Mouse (Mus musculus) heart, embryonic 14.5 days (tissue): Measurements from ENCODE around the gene Rd3l. TPM values are rescaled to one million over a fixed set of nuclear protein-coding genes. Genes with fewer than 3 reads are reported as not detected.
"Not testable (repeated sequence)": the region's sequence is repeated elsewhere in the genome, so short reads cannot be mapped to it uniquely, and the experiment has no call there.

ENCODE experiments used
- ATAC-seq: fragments of 200-750 bp; cut with Nextera tagmentation; 2 replicates; pipeline ENCODE4 v1.8.0; 2017; ENCODE audit warnings: low read depth, moderate TSS enrichment; ENCODE audit not compliant: insufficient number of reproducible peaks, insufficient read depth, low FRiP score
- H3K27ac ChIP-seq, 2 experiments: fragments of 200-500 bp in 1 of 2; fragments of 300-500 bp in 1 of 2; sonication (generic) in 1 of 2; replicated peaks in 1 of 2; 2 replicates each; pipeline ENCODE4 v1.5.1; 2012 to 2014; ENCODE audit warnings: low read depth in 2 of 2, low read length in 2 of 2, control low read depth in 1 of 2, mild to moderate bottlenecking in 1 of 2, mixed read lengths in 1 of 2; ENCODE audit not compliant: control insufficient read depth in 1 of 2, insufficient read depth in 1 of 2
- H3K27me3 ChIP-seq: fragments of 300-500 bp; sonication (generic); 2 replicates; pipeline ENCODE4 v1.6.1; 2014; ENCODE audit warnings: mild to moderate bottlenecking, low read length, control low read depth; ENCODE audit not compliant: control insufficient read depth, insufficient read depth
- H3K36me3 ChIP-seq: fragments of 300-500 bp; sonication (generic); 2 replicates; pipeline ENCODE4 v1.6.1; 2014; ENCODE audit warnings: mild to moderate bottlenecking, control low read depth, low read length, mixed read lengths; ENCODE audit not compliant: control insufficient read depth, insufficient read depth
- H3K4me1 ChIP-seq, 2 experiments: fragments of 200-500 bp in 1 of 2; fragments of 300-500 bp in 1 of 2; sonication (generic) in 1 of 2; 2 replicates each; pipeline ENCODE4 v1.6.1; 2012 to 2014; ENCODE audit warnings: low read length in 2 of 2, control low read depth in 1 of 2, mixed read lengths in 1 of 2; ENCODE audit not compliant: control insufficient read depth in 2 of 2, insufficient read depth in 2 of 2
- H3K4me2 ChIP-seq: fragments of 300-500 bp; sonication (generic); 2 replicates; pipeline ENCODE4 v1.6.1; 2014; ENCODE audit warnings: mild to moderate bottlenecking, low read length
- H3K4me3 ChIP-seq, 2 experiments: fragments of 200-500 bp in 1 of 2; fragments of 300-500 bp in 1 of 2; sonication (generic) in 1 of 2; 2 replicates each; pipeline ENCODE4 v1.5.1; 2012 to 2014; ENCODE audit warnings: low read length in 2 of 2, mild to moderate bottlenecking in 2 of 2, control low read depth in 1 of 2, low read depth in 1 of 2, moderate library complexity in 1 of 2; ENCODE audit not compliant: control insufficient read depth in 1 of 2, insufficient read depth in 1 of 2
- H3K9ac ChIP-seq: fragments of 300-500 bp; sonication (generic); 2 replicates; pipeline ENCODE4 v1.6.1; 2014; ENCODE audit warnings: mild to moderate bottlenecking, low read length
- H3K9me3 ChIP-seq: fragments of 300-500 bp; sonication (generic); 2 replicates; pipeline ENCODE4 v1.6.1; 2016; ENCODE audit warnings: low read length, control low read depth; ENCODE audit not compliant: control insufficient read depth
- WGBS: fragments of 180-500 bp; shearing (Covaris S2); extraction: QIAGEN DNeasy Blood & Tissue Kit; methylation state at CpG from one replicate; pipeline ENCODE4 v1.1.7; 2014; 5-methylcytosine and 5-hydroxymethylcytosine counted together
- polyA plus RNA-seq: library from polyadenylated mRNA; unstranded; fragments of >200 nt; fragmentation: Nextera tagmentation; extraction: Ambion mirVana; gene quantifications from 2 replicates; pipeline ENCODE4 v1.2.1, GENCODE M21; 2014

Rd3l gene
- polyA plus RNA-seq, 1 experiment from 2014 or later = 1.9 TPM

DNA sequence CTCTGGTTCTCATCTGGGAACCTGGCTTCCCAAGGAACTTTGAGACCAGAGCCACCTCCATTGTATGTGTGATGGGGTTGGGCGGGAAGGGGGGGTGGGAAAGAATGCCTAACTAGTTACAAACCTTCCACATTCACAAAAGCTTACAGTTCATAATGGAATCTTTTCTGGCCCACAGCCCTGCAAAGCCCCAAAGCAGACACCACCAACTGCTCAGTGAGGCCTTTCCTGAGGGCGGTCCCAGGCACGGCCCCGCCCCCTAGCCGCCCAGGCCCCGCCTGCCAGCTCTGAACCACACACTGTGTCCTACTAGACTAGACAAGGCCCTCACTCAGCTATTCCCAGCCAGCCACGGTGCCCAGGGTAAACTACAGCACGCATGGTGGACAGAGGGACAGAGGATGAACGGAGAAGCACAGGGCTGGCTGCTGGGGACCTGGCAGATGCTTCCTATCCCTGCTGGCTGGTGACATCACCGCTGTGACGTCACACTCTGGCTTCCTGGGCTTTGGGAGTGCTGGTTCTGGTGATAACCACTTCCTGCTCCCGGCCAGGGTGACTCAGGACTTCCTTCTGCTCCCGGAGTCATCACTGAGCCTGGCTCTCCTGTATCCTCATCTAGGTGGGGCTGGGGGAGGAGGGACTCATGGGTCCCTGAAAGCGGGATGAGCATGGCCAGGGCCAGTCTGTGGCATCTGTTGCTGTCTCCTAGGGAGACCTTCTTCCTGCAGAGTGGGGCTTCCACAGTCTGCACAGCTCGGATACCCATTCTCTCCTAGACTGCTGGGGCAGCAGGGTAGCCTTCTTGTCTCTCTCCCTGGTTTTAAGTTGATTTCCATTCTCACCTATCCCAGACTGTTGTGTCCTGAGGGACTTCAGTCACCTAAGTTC lies 35.1 kb downstream of the Rd3l start:
- H3K4me3 ChIP-seq = not testable (repeated sequence)

DNA sequence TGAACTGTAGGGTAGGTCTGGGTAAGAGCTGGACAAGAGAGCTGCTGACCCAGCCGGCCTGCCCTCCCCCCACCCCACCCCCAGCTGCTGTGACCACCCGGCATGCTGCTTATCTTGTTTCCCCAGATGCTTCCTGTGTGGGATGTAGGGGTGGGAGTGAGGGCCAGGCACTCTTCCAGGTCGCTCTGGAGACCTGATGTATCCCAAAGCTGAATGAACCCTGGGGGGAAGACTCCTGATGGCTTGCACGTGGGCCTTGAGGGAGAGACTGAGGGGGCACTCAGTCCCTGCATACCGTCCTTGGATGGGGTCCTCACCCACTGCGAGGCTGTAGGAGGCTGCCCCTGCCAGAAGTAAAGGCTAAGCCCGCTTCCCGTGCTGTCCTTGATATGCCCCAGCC lies 36.0 kb downstream of the Rd3l start:
- Histone ChIP-seq H3K36me3 (no peaks in the 10 kb centered on the region), H3K9me3 (no peaks in the 10 kb centered on the region), H3K4me3 (no peak overlapping the region), H3K4me1 (peaks cover 21 to 24% of the 10 kb centered on the region in 2 experiments), H3K27me3 (no peaks in the 10 kb centered on the region), H3K4me2 (peak overlapping the region; percentile 38), H3K27ac (peak overlapping the region; percentile 94 to 95), H3K9ac (peak overlapping the region; percentile 46)
- WGBS = 11% methylated on average over 8 of the region's 8 CpGs
- ATAC-seq = peak; percentile 55

More for the DNA sequence above, 35.1 kb downstream of the Rd3l start:
- H3K27me3 ChIP-seq, H3K36me3 ChIP-seq, H3K9me3 ChIP-seq: not testable (repeated sequence)
- Histone ChIP-seq H3K4me1 (peaks cover 21 to 24% of the 10 kb centered on the region in 2 experiments), H3K9ac (peak overlapping the region; percentile 46; the same call in 1 of the 2 replicates), H3K27ac (peak overlapping the region; percentile 94 to 95), H3K4me2 (peak overlapping the region; percentile 38)
- peak; percentile 75 for ATAC-seq
- 52% methylated on average over 7 of the region's 15 CpGs for WGBS

DNA sequence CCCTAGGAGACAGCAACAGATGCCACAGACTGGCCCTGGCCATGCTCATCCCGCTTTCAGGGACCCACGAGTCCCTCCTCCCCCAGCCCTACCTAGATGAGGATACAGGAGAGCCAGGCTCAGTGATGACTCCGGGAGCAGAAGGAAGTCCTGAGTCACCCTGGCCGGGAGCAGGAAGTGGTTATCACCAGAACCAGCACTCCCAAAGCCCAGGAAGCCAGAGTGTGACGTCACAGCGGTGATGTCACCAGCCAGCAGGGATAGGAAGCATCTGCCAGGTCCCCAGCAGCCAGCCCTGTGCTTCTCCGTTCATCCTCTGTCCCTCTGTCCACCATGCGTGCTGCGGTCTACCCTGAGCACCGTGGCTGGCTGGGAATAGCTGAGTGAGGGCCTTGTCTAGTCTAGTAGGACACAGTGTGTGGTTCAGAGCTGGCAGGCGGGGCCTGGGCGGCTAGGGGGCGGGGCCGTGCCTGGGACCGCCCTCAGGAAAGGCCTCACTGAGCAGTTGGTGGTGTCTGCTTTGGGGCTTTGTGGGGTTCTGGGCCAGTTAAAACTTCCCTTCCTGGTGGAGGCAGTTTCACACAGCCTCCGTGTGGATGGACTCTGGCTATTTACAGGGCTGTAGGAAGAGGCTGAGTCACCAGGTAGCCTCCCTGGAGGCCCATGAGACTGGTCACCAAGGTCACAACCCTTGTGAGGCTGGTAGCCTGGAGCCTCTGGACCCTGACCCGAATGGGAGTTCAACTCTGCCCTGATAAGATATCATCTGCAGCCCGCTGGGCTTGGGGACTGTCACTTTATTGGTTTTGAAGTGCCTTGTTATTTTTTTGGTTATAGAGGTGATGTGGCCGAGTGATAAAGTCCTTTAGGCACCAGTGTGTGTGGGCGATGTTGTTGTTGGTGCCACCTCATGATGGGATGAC lies 36.8 kb downstream of the Rd3l start:
- Histone ChIP-seq H3K27ac (peak overlapping the region; percentile 69 to 95), H3K4me2 (peak overlapping the region; percentile 38), H3K4me3 (peak overlapping the region; percentile 6 to 14; a peak in 2 of 4 replicates), H3K9ac (0 out of 2 replicates have a peak overlapping the region, but pooled peaks have one; percentile 46), H3K4me1 (peaks cover 21 to 24% of the 10 kb centered on the region in 2 experiments)
- H3K9me3 ChIP-seq, H3K36me3 ChIP-seq, H3K27me3 ChIP-seq: not testable (repeated sequence)
- 49% methylated on average over 12 of the region's 20 CpGs for WGBS
- peak; percentile 57 for ATAC-seq

DNA sequence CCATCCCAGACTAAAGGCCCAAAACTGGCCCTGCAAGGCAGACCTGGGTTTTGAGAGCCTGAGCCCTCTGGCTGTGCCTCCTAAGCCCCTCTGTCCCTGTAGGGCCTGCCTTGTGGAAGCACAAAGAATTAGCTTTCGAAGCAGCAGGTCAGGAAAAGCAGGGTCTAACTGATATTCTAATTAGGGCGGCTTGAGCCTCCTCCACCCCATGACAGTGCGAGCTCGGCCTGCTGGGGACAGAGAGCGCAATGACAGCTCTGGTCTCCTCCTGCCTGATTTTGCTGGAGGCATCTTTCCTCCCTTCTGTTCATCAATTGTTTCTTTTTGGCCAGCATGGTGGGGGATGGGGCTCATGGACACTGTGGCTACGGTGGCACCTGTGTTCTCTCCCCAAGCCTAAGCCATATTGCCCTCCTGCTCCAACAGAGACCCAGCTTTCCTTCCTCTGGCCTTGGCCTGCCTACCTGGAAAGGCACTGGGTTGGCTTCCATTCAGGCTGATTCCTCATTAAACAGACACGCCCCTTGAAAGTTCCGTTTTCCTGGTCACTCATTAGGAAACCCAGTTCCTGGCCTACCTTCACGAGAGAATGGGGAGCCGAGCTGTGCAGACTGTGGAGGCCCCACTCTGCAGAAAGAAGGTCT lies 37.6 kb downstream of the Rd3l start:
- WGBS = 69% methylated on average over 10 of the region's 10 CpGs
- peak overlapping the region; percentile 6 to 14; a peak in 2 of 4 replicates for H3K4me3 ChIP-seq
- H3K36me3 ChIP-seq = no peaks in the 10 kb centered on the region
- H3K9me3 ChIP-seq = no peaks in the 10 kb centered on the region
- peak overlapping the region; percentile 38; the same call in 1 of the 2 replicates for H3K9ac ChIP-seq
- peak overlapping the region; percentile 68 to 70 for H3K27ac ChIP-seq
- H3K4me2 ChIP-seq = peak overlapping the region; percentile 37
- no peaks in the 10 kb centered on the region for H3K27me3 ChIP-seq
- peaks cover 27 to 30% of the 10 kb centered on the region in 2 experiments for H3K4me1 ChIP-seq
- ATAC-seq = no peak

DNA sequence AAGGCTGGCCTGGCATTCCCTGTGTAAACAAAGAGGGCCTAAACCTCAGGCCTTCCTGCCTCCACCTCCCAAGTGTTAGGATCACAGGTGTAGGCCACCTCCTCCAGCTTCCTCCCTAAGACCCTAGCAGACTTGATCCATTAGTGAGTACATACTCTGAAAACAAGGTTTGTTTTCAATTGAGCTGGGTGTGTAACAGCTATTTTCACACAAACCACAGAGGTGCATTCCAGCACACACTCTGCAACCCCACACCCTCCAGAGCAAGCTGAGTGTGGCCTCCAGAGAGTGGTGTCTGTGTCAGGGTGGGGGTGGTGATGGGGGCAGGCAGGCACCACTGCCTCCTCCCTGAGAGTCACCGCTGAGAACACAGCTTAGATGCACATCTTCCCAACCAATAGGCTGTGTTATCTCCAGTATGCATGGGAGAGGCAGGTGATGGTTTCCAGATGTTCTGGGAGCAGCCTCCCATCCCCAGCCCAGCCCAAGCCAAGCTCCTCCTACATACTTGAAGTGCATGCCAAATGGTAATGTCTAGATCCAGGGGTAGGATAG lies 42.4 kb downstream of the Rd3l start:
- H3K9ac ChIP-seq = no peak overlapping the region
- 0% methylated on average over 1 of the region's 1 CpGs for WGBS
- H3K36me3 ChIP-seq = no peaks in the 10 kb centered on the region
- H3K4me1 ChIP-seq = peaks cover 34 to 35% of the 10 kb centered on the region in 2 experiments
- no peaks in the 10 kb centered on the region for H3K27me3 ChIP-seq
- H3K4me3 ChIP-seq = no peak overlapping the region
- H3K9me3 ChIP-seq = no peaks in the 10 kb centered on the region
- H3K4me2 ChIP-seq = no peak overlapping the region
- peak overlapping the region in 1 of 2 experiments; percentile 50; a peak in 2 of 4 replicates for H3K27ac ChIP-seq
- no peak; the same call in 1 of the 2 replicates for ATAC-seq

DNA sequence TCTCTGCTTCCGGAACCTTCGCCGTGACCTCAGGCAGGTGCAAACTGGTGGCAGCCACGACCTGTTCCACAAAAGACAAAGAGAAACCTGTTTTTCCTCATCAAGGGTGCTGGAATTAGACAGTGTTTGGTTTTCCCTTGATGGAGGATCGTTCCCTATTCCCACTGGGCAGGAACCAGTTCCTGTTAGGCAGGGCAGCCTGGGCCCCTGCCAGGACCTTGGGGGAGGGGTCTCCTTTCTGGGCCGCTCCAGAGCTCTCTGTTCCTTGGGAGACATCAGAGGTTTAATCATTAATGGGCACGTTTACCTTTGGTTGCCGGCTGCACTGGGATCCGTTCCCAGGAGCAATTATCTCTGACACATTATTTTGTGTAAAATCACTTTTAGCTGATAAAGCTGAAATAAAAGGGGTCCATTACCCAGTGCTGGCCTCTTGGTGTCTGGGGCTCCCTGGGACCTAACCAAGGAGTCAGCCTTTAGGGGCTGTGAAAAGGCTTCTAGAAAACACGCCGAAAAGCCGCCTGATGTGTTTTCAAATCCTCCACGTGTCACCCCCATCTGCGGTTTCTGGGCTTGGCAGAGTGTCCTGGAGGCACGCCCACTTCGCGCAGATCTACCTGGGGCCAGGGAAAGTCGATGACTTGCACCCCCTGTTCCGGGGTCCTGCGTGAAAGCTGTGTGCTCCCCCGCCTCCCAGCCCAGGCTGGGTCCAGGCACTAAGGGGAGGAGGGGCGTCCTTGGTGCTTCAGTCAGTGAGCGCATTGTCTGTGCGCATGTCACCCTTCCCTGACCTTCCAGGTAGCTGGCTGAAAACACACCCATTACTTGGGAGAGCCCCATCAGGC lies 44.2 kb downstream of the Rd3l start:
- no peak overlapping the region for H3K4me2 ChIP-seq
- peak overlapping the region; percentile 38 for H3K9ac ChIP-seq
- no peaks in the 10 kb centered on the region for H3K36me3 ChIP-seq
- 46% methylated on average over 24 of the region's 24 CpGs for WGBS
- H3K4me1 ChIP-seq = peaks cover 40 to 45% of the 10 kb centered on the region in 2 experiments
- H3K27me3 ChIP-seq = no peaks in the 10 kb centered on the region
- H3K9me3 ChIP-seq = no peaks in the 10 kb centered on the region
- H3K4me3 ChIP-seq = no peak overlapping the region
- H3K27ac ChIP-seq = peak overlapping the region in 1 of 2 experiments; percentile 21; a peak in 1 of 4 replicates
- no peak for ATAC-seq
